Comparison of ENCODE assay signal across 16 mouse cellular contexts in genomic region chr16:96802636-96803035, GRCm38 (mm10).
A peak's percentile ranks its signal among the peaks of the same experiment; 100 is the strongest.
DNase-seq lines count a peak whose midpoint lies in the region; ATAC-seq lines count a peak whose summit lies in the region.
"Had no signal": no experiment of that assay in that cellular context is flagged by ENCODE, and none has a peak within 500 bp of the region (broad histone marks: within the 10 kb centered on the region; RNA-seq: fewer than 3 reads in every experiment).

No protein-coding gene starts in this region.

- no peaks in the 10 kb centered on the region for H3K9me3 ChIP-seq in forebrain, embryonic 16.5 days (ENCODE audit: control insufficient read depth, low read length)
- H3K9me3 ChIP-seq in forebrain, embryonic 13.5 days (replicated peaks) = no peaks in the 10 kb centered on the region
- no peaks in the 10 kb centered on the region for H3K9me3 ChIP-seq in midbrain, embryonic 14.5 days (ENCODE audit: control insufficient read depth, low read length)
- no peaks in the 10 kb centered on the region for H3K9me3 ChIP-seq in midbrain, embryonic 13.5 days
- H3K9me3 ChIP-seq: embryonic facial prominence, embryonic 15.5 days; limb, embryonic 15.5 days had no signal

- H3K27ac ChIP-seq in forebrain, embryonic 16.5 days (ENCODE audit: low read length) = no peak overlapping the region
- H3K27ac ChIP-seq in forebrain, embryonic 13.5 days = no peak overlapping the region
- peak overlapping the region; percentile 45; the same call in 1 of the 2 replicates for H3K27ac ChIP-seq in midbrain, embryonic 14.5 days (replicated peaks; ENCODE audit: low read depth, low read length)
- no peak overlapping the region; the same call in 1 of the 2 replicates for H3K27ac ChIP-seq in midbrain, embryonic 13.5 days
- H3K27ac ChIP-seq: embryonic facial prominence, embryonic 15.5 days; heart, adult 2 months; limb, embryonic 15.5 days had no signal

- no peaks in the 10 kb centered on the region for H3K36me3 ChIP-seq in forebrain, embryonic 16.5 days (ENCODE audit: control insufficient read depth, insufficient read depth)
- no peaks in the 10 kb centered on the region for H3K36me3 ChIP-seq in forebrain, embryonic 13.5 days (ENCODE audit: poor library complexity, severe bottlenecking)
- H3K36me3 ChIP-seq in midbrain, embryonic 14.5 days (ENCODE audit: control insufficient read depth, insufficient read depth, low read length) = peaks cover 11% of the 10 kb centered on the region; the same call in 1 of the 2 replicates
- peaks cover 4% of the 10 kb centered on the region; the same call in 1 of the 2 replicates for H3K36me3 ChIP-seq in midbrain, embryonic 13.5 days
- H3K36me3 ChIP-seq: embryonic facial prominence, embryonic 15.5 days; limb, embryonic 15.5 days had no signal

- WGBS in forebrain, embryonic 16.5 days = 51% methylated on average over 2 of the region's 2 CpGs
- 84% methylated on average over 2 of the region's 2 CpGs for WGBS in forebrain, embryonic 13.5 days
- 77% methylated on average over 2 of the region's 2 CpGs for WGBS in midbrain, embryonic 14.5 days
- 86% methylated on average over 2 of the region's 2 CpGs for WGBS in midbrain, embryonic 13.5 days

- no peak overlapping the region for H3K9ac ChIP-seq in forebrain, embryonic 16.5 days (replicated peaks; ENCODE audit: low read depth, low read length)
- no peak overlapping the region for H3K9ac ChIP-seq in forebrain, embryonic 13.5 days
- no peak overlapping the region for H3K9ac ChIP-seq in midbrain, embryonic 14.5 days (replicated peaks; ENCODE audit: low read length)
- no peak overlapping the region for H3K9ac ChIP-seq in midbrain, embryonic 13.5 days (replicated peaks)
- H3K9ac ChIP-seq: embryonic facial prominence, embryonic 15.5 days; limb, embryonic 15.5 days had no signal

- H3K4me1 ChIP-seq in forebrain, embryonic 16.5 days (replicated peaks; ENCODE audit: control insufficient read depth, insufficient read depth, low read length) = peaks cover 12% of the 10 kb centered on the region
- peaks cover 18% of the 10 kb centered on the region for H3K4me1 ChIP-seq in forebrain, embryonic 13.5 days
- no peaks in the 10 kb centered on the region for H3K4me1 ChIP-seq in midbrain, embryonic 14.5 days (ENCODE audit: control insufficient read depth, insufficient read depth, low read length)
- H3K4me1 ChIP-seq in midbrain, embryonic 13.5 days (replicated peaks) = peaks cover 10% of the 10 kb centered on the region; the same call in 1 of the 2 replicates
- H3K4me1 ChIP-seq: embryonic facial prominence, embryonic 15.5 days; limb, embryonic 15.5 days had no signal

- ATAC-seq in forebrain, embryonic 16.5 days = peak; percentile 50
- ATAC-seq in forebrain, embryonic 13.5 days = no peak
- ATAC-seq in midbrain, embryonic 14.5 days (ENCODE audit: low FRiP score, low TSS enrichment) = no peak
- ATAC-seq in midbrain, embryonic 13.5 days = no peak

- no peak for DNase-seq in midbrain, embryonic 14.5 days
- DNase-seq in adrenal gland, postnatal 14 days = peak; percentile 25
- peak; percentile 51 to 75 for DNase-seq in cerebellum, postnatal 25 days
- no peak for DNase-seq in embryo, embryonic 10.5 days (ENCODE audit: low spot score)
- DNase-seq: embryo, embryonic 11 days; gastrocnemius, postnatal 14 days; heart, adult 2 months; kidney, adult 2 months; kidney, postnatal 36 days; lung, postnatal 10 days; thymus, postnatal 25 days had no signal

- H3K4me3 ChIP-seq in forebrain, embryonic 16.5 days (replicated peaks; ENCODE audit: low read length) = no peak overlapping the region
- H3K4me3 ChIP-seq in forebrain, embryonic 13.5 days = no peak overlapping the region
- H3K4me3 ChIP-seq in midbrain, embryonic 14.5 days (replicated peaks; ENCODE audit: low read depth, low read length) = no peak overlapping the region
- no peak overlapping the region for H3K4me3 ChIP-seq in midbrain, embryonic 13.5 days (replicated peaks)
- H3K4me3 ChIP-seq: embryonic facial prominence, embryonic 15.5 days; heart, adult 2 months; limb, embryonic 15.5 days had no signal

- H3K4me2 ChIP-seq in forebrain, embryonic 16.5 days (ENCODE audit: low read length) = no peak overlapping the region
- no peak overlapping the region for H3K4me2 ChIP-seq in forebrain, embryonic 13.5 days
- no peak overlapping the region for H3K4me2 ChIP-seq in midbrain, embryonic 14.5 days (ENCODE audit: low read length)
- no peak overlapping the region for H3K4me2 ChIP-seq in midbrain, embryonic 13.5 days (replicated peaks)
- H3K4me2 ChIP-seq: embryonic facial prominence, embryonic 15.5 days; limb, embryonic 15.5 days had no signal

- H3K27me3 ChIP-seq in forebrain, embryonic 16.5 days (replicated peaks; ENCODE audit: control insufficient read depth, insufficient read depth, low read length) = no peaks in the 10 kb centered on the region
- H3K27me3 ChIP-seq in forebrain, embryonic 13.5 days = no peaks in the 10 kb centered on the region
- no peaks in the 10 kb centered on the region for H3K27me3 ChIP-seq in midbrain, embryonic 14.5 days (ENCODE audit: control insufficient read depth, insufficient read depth, low read length)
- no peaks in the 10 kb centered on the region for H3K27me3 ChIP-seq in midbrain, embryonic 13.5 days
- H3K27me3 ChIP-seq: embryonic facial prominence, embryonic 15.5 days; limb, embryonic 15.5 days had no signal

Comparison
In these comparisons a context has a peak if more than half of its experiments do, and no peak if none do; other contexts are left out.
1. DNase-seq: peak in adrenal gland, postnatal 14 days (single experiment) and cerebellum, postnatal 25 days (2 of 2); none in midbrain, embryonic 14.5 days (single experiment) and embryo, embryonic 10.5 days (single experiment).